Mouse (Mus musculus): ENCODE results near the gene Vmn2r82. TPM values are rescaled to one million over a fixed set of nuclear protein-coding genes. Genes with fewer than 3 reads are reported as not detected.
A peak's percentile ranks its signal among the peaks of the same experiment; 100 is the strongest.
"Not testable (repeated sequence)": the region's sequence is repeated elsewhere in the genome, so short reads cannot be mapped to it uniquely, and the experiment has no call there.

The Vmn2r82 gene
- total RNA-seq (2022), result not detected

- DNase-seq (ENCODE audit: low spot score), result not testable (repeated sequence)
These were observed at the start of gene Vmn2r82 for GRCm38 (mm10) chr10:79356220-79356619. TSS of gene Vmn2r82 (plus strand) at chr10:79356520.

- not testable (repeated sequence) for DNase-seq (ENCODE audit: low spot score)
These were observed 34.1 kb upstream of the Vmn2r82 start for GRCm38 (mm10) chr10:79322033-79322736.

- no peak for DNase-seq (ENCODE audit: low spot score)
These were observed 33.6 kb upstream of the Vmn2r82 start for GRCm38 (mm10) chr10:79322737-79323086.

GRCm38 (mm10) chr10:79399946-79400700, 43.8 kb downstream of the Vmn2r82 start:
- not testable (repeated sequence) for DNase-seq (ENCODE audit: low spot score)

DNA sequence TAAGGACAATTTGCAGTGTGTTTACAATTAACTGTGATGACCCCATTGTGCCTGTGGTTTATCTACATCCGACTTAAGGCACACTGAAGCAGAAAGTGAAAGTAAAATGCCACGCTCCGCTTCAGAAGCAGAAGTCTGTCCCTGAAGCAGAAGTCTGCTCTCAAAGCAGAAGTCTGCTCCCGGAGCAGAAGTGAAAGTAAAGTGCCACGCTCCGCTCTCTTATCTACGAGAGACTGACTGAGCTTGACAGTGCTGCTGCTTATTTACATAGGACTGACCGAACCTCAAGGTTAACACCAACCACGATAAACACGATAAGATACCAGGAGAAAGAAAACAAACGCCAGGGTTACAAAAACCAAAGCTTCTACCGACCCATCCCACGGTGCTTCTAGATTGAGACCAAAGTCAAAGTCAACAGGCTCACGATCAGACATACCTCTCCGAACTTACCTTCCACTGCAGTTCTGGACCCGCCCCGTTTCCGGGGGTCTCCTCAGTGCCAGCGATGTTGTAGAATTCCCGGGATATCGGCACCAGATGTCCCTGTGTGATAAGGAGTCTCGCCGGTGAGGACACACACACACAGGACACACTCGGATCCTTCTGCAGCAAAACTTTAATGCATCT, 60.9 kb downstream of the Vmn2r82 start:
- DNase-seq (ENCODE audit: low spot score), result peak; percentile 2

GRCm38 (mm10) chr10:79417772-79418170, 61.5 kb downstream of the Vmn2r82 start:
- DNase-seq (ENCODE audit: low spot score), result not testable (repeated sequence)

GRCm38 (mm10) chr10:79435141-79435820, 79.0 kb downstream of the Vmn2r82 start:
- not testable (repeated sequence) for DNase-seq (ENCODE audit: low spot score)

Other genes starting within 250 kb of the Vmn2r82 start
- gene Vmn2r80, start 207.8 kb upstream of the Vmn2r82 start, total RNA-seq (2022), result not detected
- gene Vmn2r81, start 108.8 kb upstream of the Vmn2r82 start, total RNA-seq (2022), result not detected
- not detected for gene Vmn2r83, start 112.2 kb downstream of the Vmn2r82 start, total RNA-seq (2022)
- gene Plpp2, start 177.3 kb downstream of the Vmn2r82 start, total RNA-seq (2022), result 1 to 10 TPM; 3.1 to 7.1 (median 4.8) TPM
- 10 to 100 TPM; 10.6 to 17.6 (median 15.3) TPM for gene Mier2, start 198.7 kb downstream of the Vmn2r82 start, total RNA-seq (2022)
- not detected for gene Theg, start 230.8 kb downstream of the Vmn2r82 start, total RNA-seq (2022)